Mouse (Mus musculus) hindbrain, embryonic 10.5 days (tissue): ENCODE measurements around the gene Uqcrc2. TPM values are rescaled to one million over a fixed set of nuclear protein-coding genes. Genes with fewer than 3 reads are reported as not detected.

Experiments used
- DNase-seq: peaks from one replicate; pipeline ENCODE4 v3.0.0-alpha.2; 2017; ENCODE audit warnings: low spot score
- H3K27ac ChIP-seq: fragments of 300-500 bp; sonication (generic); 2 replicates; pipeline ENCODE4 v1.5.1; 2016; ENCODE audit warnings: mild to moderate bottlenecking, moderate library complexity
- H3K27me3 ChIP-seq: fragments of 300-500 bp; sonication (generic); 2 replicates; pipeline ENCODE4 v1.6.1; 2016; ENCODE audit warnings: mild to moderate bottlenecking; ENCODE audit not compliant: poor library complexity, insufficient read depth, severe bottlenecking
- H3K36me3 ChIP-seq: fragments of 300-500 bp; sonication (generic); 2 replicates; pipeline ENCODE4 v1.6.1; 2016; ENCODE audit warnings: mild to moderate bottlenecking, moderate library complexity
- H3K4me1 ChIP-seq: fragments of 300-500 bp; sonication (generic); replicated peaks from 2 replicates; pipeline ENCODE4 v1.6.1; 2016; ENCODE audit warnings: mild to moderate bottlenecking
- H3K4me3 ChIP-seq: fragments of 300-500 bp; sonication (generic); 2 replicates; pipeline ENCODE4 v1.5.1; 2016; ENCODE audit warnings: mild to moderate bottlenecking, moderate library complexity
- H3K9me3 ChIP-seq: fragments of 300-500 bp; sonication (generic); 2 replicates; pipeline ENCODE4 v1.6.1; 2016; ENCODE audit warnings: mild to moderate bottlenecking, moderate library complexity
- WGBS: fragments of 180-500 bp; shearing (Covaris S2); methylation state at CpG from one replicate; pipeline ENCODE4 v1.1.7; 2016; 5-methylcytosine and 5-hydroxymethylcytosine counted together
- polyA plus RNA-seq: library from polyadenylated mRNA; unstranded; fragments of >200 nt; fragmentation: Nextera tagmentation; extraction: Ambion mirVana; gene quantifications from 2 replicates; pipeline ENCODE4 v1.2.1, GENCODE M21; 2016

Gene Uqcrc2
- polyA plus RNA-seq, 1 experiment from 2014 or later = 174 TPM

DNA sequence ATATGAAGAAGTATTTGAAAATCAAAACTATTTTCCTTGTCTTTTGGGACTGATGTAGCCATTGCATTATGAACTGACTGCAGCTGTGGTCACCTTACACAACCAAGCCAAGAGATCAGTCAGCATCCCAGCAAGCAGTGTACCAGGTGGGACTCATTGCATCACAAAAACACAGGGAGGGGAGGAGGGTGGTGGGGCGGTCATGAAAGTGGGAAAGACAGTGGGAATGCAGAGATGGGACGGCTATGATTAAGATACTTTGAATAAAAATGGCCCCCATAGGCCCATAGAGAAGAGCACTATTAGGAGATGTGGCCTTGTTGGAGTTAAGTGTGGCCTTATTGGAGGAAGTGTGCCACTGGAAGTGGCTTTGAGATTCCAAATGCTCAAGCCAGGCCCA lies 61.4 kb downstream of the Uqcrc2 start:
- H3K4me3 ChIP-seq = no peak overlapping the region
- peaks cover 17% of the 10 kb centered on the region; the same call in 1 of the 2 replicates for H3K36me3 ChIP-seq
- H3K27ac ChIP-seq = no peak overlapping the region
- 90% methylated on average over 2 of the region's 2 CpGs for WGBS
- no peaks in the 10 kb centered on the region for H3K27me3 ChIP-seq
- DNase-seq = no peak
- H3K9me3 ChIP-seq = no peaks in the 10 kb centered on the region
- peaks cover 4% of the 10 kb centered on the region for H3K4me1 ChIP-seq

DNA sequence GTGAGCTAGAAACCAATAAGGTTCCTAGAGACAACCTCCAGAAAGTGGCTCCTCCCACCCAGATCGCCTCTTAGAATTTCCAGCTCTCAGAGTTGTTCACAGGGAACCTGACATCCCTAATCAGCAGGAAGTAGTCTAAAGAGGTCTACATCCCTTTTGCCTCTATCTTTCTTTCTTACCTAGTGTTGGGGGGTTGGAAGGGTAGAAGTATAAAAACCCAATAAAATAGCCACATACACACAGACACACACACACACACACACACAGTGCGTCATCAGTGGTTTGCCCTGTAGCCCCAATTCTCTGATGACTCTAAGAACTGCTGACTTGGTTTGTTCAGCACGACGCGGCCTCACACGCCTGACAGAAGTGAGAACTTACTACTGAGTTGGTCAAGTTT lies 64.6 kb downstream of the Uqcrc2 start:
- DNase-seq = no peak
- Histone ChIP-seq H3K9me3 (no peaks in the 10 kb centered on the region), H3K36me3 (0 out of 2 replicates have a peak, but pooled peaks cover 6% of the 10 kb centered on the region), H3K4me3 (no peak overlapping the region), H3K27ac (no peak overlapping the region), H3K27me3 (no peaks in the 10 kb centered on the region), H3K4me1 (peaks cover 4% of the 10 kb centered on the region)
- WGBS = 92% methylated on average over 6 of the region's 6 CpGs

DNA sequence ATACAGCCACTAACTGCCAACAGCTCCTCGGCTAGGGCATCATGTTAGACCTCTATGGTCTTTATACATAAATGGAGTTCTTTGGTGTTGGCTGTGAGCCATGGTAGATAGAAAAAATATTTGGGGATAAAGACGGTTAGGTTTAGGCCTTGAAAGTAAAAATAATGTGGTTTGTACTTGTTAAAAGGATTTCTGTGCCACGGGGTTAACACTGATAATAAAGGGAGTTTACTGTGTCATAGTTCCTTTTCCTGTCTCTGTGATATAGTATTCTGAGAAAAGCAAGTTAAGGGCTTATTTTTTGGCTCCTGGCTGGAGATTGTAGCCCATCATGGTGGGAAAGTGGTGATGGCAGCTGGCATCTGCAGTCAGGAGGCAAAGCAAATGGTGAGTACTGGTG lies 68.9 kb downstream of the Uqcrc2 start:
- no peak for DNase-seq

More for the DNA sequence above, 68.9 kb downstream of the Uqcrc2 start:
- Histone ChIP-seq H3K4me3 (no peak overlapping the region), H3K9me3 (no peaks in the 10 kb centered on the region), H3K36me3 (no peaks in the 10 kb centered on the region), H3K4me1 (no peaks in the 10 kb centered on the region), H3K27ac (no peak overlapping the region), H3K27me3 (no peaks in the 10 kb centered on the region)
- 92% methylated on average over 3 of the region's 3 CpGs for WGBS

Other genes starting within 250 kb of the Uqcrc2 start
- not detected in 2 replicates for gene Abca16, start 225.5 kb upstream of the Uqcrc2 start, polyA plus RNA-seq
- 0.35 and 0.40 TPM in 2 replicates for gene Pdzd9, start 35.2 kb downstream of the Uqcrc2 start, polyA plus RNA-seq
- gene Mosmo, start 42.4 kb downstream of the Uqcrc2 start, polyA plus RNA-seq = 10.4 and 13.8 TPM in 2 replicates
- 0.49 and 1.3 TPM in 2 replicates for gene Vwa3a, start 104.1 kb downstream of the Uqcrc2 start, polyA plus RNA-seq
- gene Gm5737, start 177.2 kb downstream of the Uqcrc2 start, polyA plus RNA-seq = not detected in 2 replicates
- 26.9 and 30.1 TPM in 2 replicates for gene Eef2k, start 207.7 kb downstream of the Uqcrc2 start, polyA plus RNA-seq